ENCODE assay signal across 9 mouse cellular contexts in the genomic region with DNA sequence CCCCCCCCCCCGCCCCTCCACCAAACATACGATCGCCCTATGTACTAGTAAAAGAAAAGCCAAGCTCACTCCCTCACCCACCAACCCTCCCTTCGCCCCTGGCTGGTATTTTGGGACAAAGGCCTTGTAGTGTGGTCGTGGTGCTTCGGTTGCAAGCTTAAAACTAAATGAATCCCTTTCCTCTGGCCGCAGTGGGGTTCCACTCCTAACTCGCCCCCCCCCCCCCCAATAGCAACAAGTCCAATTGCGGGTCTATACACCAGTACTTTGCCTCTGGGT. TPM values are rescaled to one million over a fixed set of nuclear protein-coding genes. Genes with fewer than 3 reads are reported as not detected.
DNase-seq lines count a peak whose midpoint lies in the region; ATAC-seq and TF ChIP-seq lines count a peak whose summit lies in the region.
"Had no signal": no experiment of that assay in that cellular context is flagged by ENCODE, and none has a peak within 500 bp of the region (broad histone marks: within the 10 kb centered on the region; RNA-seq: fewer than 3 reads in every experiment).

No protein-coding gene starts in this region.

- peaks cover 12% of the 10 kb centered on the region for H3K36me3 ChIP-seq in heart, embryonic 16.5 days (ENCODE audit: control insufficient read depth, insufficient read depth)
- peaks cover 0 to 58% of the 10 kb centered on the region in 2 experiments; a peak in 2 of 4 replicates for H3K36me3 ChIP-seq in MEL (ENCODE audit: control insufficient read depth in 1 of 2, insufficient read depth in 2 of 2, low read length in 2 of 2)
- H3K36me3 ChIP-seq in hindbrain, embryonic 10.5 days, result peaks cover 38% of the 10 kb centered on the region
- H3K36me3 ChIP-seq in midbrain, embryonic 11.5 days (ENCODE audit: control insufficient read depth, insufficient read depth, low read length), result no peaks in the 10 kb centered on the region; the same call in 1 of the 2 replicates

- DNase-seq in heart, adult 9 months (ENCODE audit: low spot score in 2 of 2), result no peak
- DNase-seq in MEL (ENCODE audit: low read depth, low spot score), result peak; percentile 51
- DNase-seq in hindbrain, embryonic 10.5 days (ENCODE audit: low spot score), result no peak
- no peak for DNase-seq in midbrain, embryonic 11.5 days (ENCODE audit: low spot score, missing footprints)
- DNase-seq in ovary, adult 18-20 months (ENCODE audit: low spot score), result no peak
- no peak for DNase-seq in cerebellum, adult 9-11 months
- DNase-seq in frontal cortex, postnatal 14 days (ENCODE audit: low spot score in 2 of 2), result no peak

- H3K4me1 ChIP-seq in heart, embryonic 16.5 days (ENCODE audit: control insufficient read depth, insufficient read depth, low read length), result peaks cover 43% of the 10 kb centered on the region
- peaks cover 20 to 67% of the 10 kb centered on the region in 2 experiments for H3K4me1 ChIP-seq in MEL (ENCODE audit: control insufficient read depth in 1 of 2, insufficient read depth in 2 of 2, low read length in 2 of 2)
- H3K4me1 ChIP-seq in hindbrain, embryonic 10.5 days (replicated peaks), result peaks cover 50% of the 10 kb centered on the region
- H3K4me1 ChIP-seq in midbrain, embryonic 11.5 days (ENCODE audit: control insufficient read depth, insufficient read depth, low read length), result peaks cover 37% of the 10 kb centered on the region

- peak overlapping the region; percentile 98 for H3K27ac ChIP-seq in heart, embryonic 16.5 days (ENCODE audit: low read length)
- peak overlapping the region; percentile 98 for H3K27ac ChIP-seq in MEL (ENCODE audit: control insufficient read depth, low read depth, low read length)
- peak overlapping the region; percentile 90 for H3K27ac ChIP-seq in hindbrain, embryonic 10.5 days
- peak overlapping the region; percentile 97 for H3K27ac ChIP-seq in midbrain, embryonic 11.5 days (ENCODE audit: low read depth, low read length)

- peak overlapping the region; percentile 75 for H3K4me3 ChIP-seq in heart, embryonic 16.5 days (ENCODE audit: low read length)
- H3K4me3 ChIP-seq in MEL (ENCODE audit: control insufficient read depth in 1 of 2, insufficient read depth in 1 of 2, low read depth in 2 of 2, low read length in 2 of 2), result peak overlapping the region; percentile 86 to 96
- H3K4me3 ChIP-seq in hindbrain, embryonic 10.5 days, result peak overlapping the region; percentile 66
- peak overlapping the region; percentile 78 for H3K4me3 ChIP-seq in midbrain, embryonic 11.5 days (ENCODE audit: low read depth, low read length)

- H3K9ac ChIP-seq in heart, embryonic 16.5 days (ENCODE audit: low read length), result peak overlapping the region; percentile 90
- H3K9ac ChIP-seq in MEL (ENCODE audit: control insufficient read depth, low read depth, low read length, poor library complexity, severe bottlenecking), result peak overlapping the region; percentile 92
- peak overlapping the region; percentile 87 for H3K9ac ChIP-seq in midbrain, embryonic 11.5 days (ENCODE audit: low read length)

- ATAC-seq in heart, embryonic 16.5 days (replicated peaks; ENCODE audit: extremely low read depth, insufficient read depth, low FRiP score), result no peak
- ATAC-seq in midbrain, embryonic 11.5 days (ENCODE audit: low FRiP score), result no peak
- ATAC-seq: Patski had no signal

- H3K27me3 ChIP-seq in heart, embryonic 16.5 days (ENCODE audit: control insufficient read depth, insufficient read depth, low read length), result no peaks in the 10 kb centered on the region
- no peaks in the 10 kb centered on the region for H3K27me3 ChIP-seq in MEL (ENCODE audit: control insufficient read depth in 1 of 2, insufficient read depth in 2 of 2, low read length in 2 of 2)
- no peaks in the 10 kb centered on the region for H3K27me3 ChIP-seq in hindbrain, embryonic 10.5 days (ENCODE audit: insufficient read depth, poor library complexity, severe bottlenecking)
- H3K27me3 ChIP-seq in midbrain, embryonic 11.5 days (ENCODE audit: control insufficient read depth, insufficient read depth, low read length), result no peaks in the 10 kb centered on the region
- H3K27me3 ChIP-seq: Patski had no signal

- TF ChIP-seq POLR2A in MEL (IDR thresholded peaks at IDR 0.05; ENCODE audit: control insufficient read depth in 1 of 2, insufficient read depth in 1 of 2, low read depth in 1 of 2, low read length in 2 of 2, poor library complexity in 1 of 2), result no peak

- no peak for TF ChIP-seq EP300 in MEL (IDR thresholded peaks at IDR 0.05; ENCODE audit: low read depth in 1 of 2, low read length in 2 of 2)

- TF ChIP-seq RAD21 in MEL (IDR thresholded peaks at IDR 0.05; ENCODE audit: low read depth, low read length), result no peak

- WGBS in heart, embryonic 16.5 days, result 2% methylated on average over 6 of the region's 9 CpGs
- 1% methylated on average over 9 of the region's 9 CpGs for WGBS in hindbrain, embryonic 10.5 days
- WGBS in midbrain, embryonic 11.5 days, result 0% methylated on average over 9 of the region's 9 CpGs

- no peak for TF ChIP-seq CTCF in MEL (IDR thresholded peaks at IDR 0.05 in 2 of 3, conservative IDR thresholded peaks at IDR 0.05 in 1 of 3; ENCODE audit: control insufficient read depth in 1 of 3, insufficient read depth in 1 of 3, low read depth in 2 of 3, low read length in 3 of 3, poor library complexity in 1 of 3, severe bottlenecking in 1 of 3)

- peak overlapping the region; percentile 91 for H3K4me2 ChIP-seq in heart, embryonic 16.5 days (ENCODE audit: low read depth, low read length)
- H3K4me2 ChIP-seq in midbrain, embryonic 11.5 days, result peak overlapping the region; percentile 86

- peaks cover 28% of the 10 kb centered on the region for H3K79me2 ChIP-seq in MEL (ENCODE audit: control insufficient read depth, insufficient read depth, low read length, poor library complexity)

- no peaks in the 10 kb centered on the region for H3K9me3 ChIP-seq in heart, embryonic 16.5 days (replicated peaks; ENCODE audit: control insufficient read depth, low read length)
- H3K9me3 ChIP-seq in MEL (replicated peaks; ENCODE audit: insufficient read depth, low read length), result no peaks in the 10 kb centered on the region
- H3K9me3 ChIP-seq in hindbrain, embryonic 10.5 days, result no peaks in the 10 kb centered on the region
- no peaks in the 10 kb centered on the region for H3K9me3 ChIP-seq in midbrain, embryonic 11.5 days (ENCODE audit: control insufficient read depth, low read length)

TF ChIP-seq in MEL, 35 proteins besides CTCF, POLR2A, EP300 and RAD21:
- TF ChIP-seq CHD2 (IDR thresholded peaks at IDR 0.05; ENCODE audit: low read length), result no peak
- no peak for TF ChIP-seq SMC3 (IDR thresholded peaks at IDR 0.05; ENCODE audit: low read depth, low read length)
- no peak for TF ChIP-seq POLR2AphosphoS5 (IDR thresholded peaks at IDR 0.05; ENCODE audit: borderline replicate concordance, low read depth, low read length)
- TF ChIP-seq CHD1 (IDR thresholded peaks at IDR 0.05; ENCODE audit: low read depth, low read length), result no peak; the same call in 1 of the 2 replicates
- TF ChIP-seq GATA1 (IDR thresholded peaks at IDR 0.05; ENCODE audit: low read depth, low read length), result no peak
- no peak for TF ChIP-seq MXI1 (IDR thresholded peaks at IDR 0.05; ENCODE audit: low read depth, low read length)
- TF ChIP-seq MYB (IDR thresholded peaks at IDR 0.05; ENCODE audit: low read depth, low read length), result no peak

RNA-seq across cellular contexts. Expression of a gene that starts 16.4 kb away (rescaled TPM):
- 22.9 and 23.3 TPM in 2 replicates for polyA plus RNA-seq in heart, embryonic 16.5 days (2015; fragmentation: Nextera tagmentation; extraction: Ambion mirVana)
- 60.2 and 69.3 TPM in 2 replicates for total RNA-seq in MEL (2012; rRNA removed)
- polyA plus RNA-seq in MEL (2012; ENCODE audit: insufficient read depth in 1 of 2, insufficient read length in 2 of 2, low read depth in 1 of 2, low replicate concordance in 2 of 2, missing spikeins in 1 of 2), result 10 to 100 TPM in 1 of 2 experiments, not detected in 1; 85.4 TPM
- polyA plus RNA-seq in hindbrain, embryonic 10.5 days (2016; fragmentation: Nextera tagmentation; extraction: Ambion mirVana), result 39.0 and 40.6 TPM in 2 replicates
- 29.6 and 30.4 TPM in 2 replicates for polyA plus RNA-seq in midbrain, embryonic 11.5 days (2014; fragmentation: Nextera tagmentation; extraction: Ambion mirVana)

RNA-seq across cellular contexts. Expression of a gene that starts 16.5 kb away (rescaled TPM):
- 30.5 and 34.9 TPM in 2 replicates for polyA plus RNA-seq in heart, embryonic 16.5 days (2015; fragmentation: Nextera tagmentation; extraction: Ambion mirVana)
- total RNA-seq in MEL (2012; rRNA removed), result 45.9 and 62.6 TPM in 2 replicates
- polyA plus RNA-seq in MEL (2012; ENCODE audit: insufficient read depth in 1 of 2, insufficient read length in 2 of 2, low read depth in 1 of 2, low replicate concordance in 2 of 2, missing spikeins in 1 of 2), result 10 to 100 TPM in 1 of 2 experiments, not detected in 1; 45.7 TPM
- 41.2 and 45.9 TPM in 2 replicates for polyA plus RNA-seq in hindbrain, embryonic 10.5 days (2016; fragmentation: Nextera tagmentation; extraction: Ambion mirVana)
- polyA plus RNA-seq in midbrain, embryonic 11.5 days (2014; fragmentation: Nextera tagmentation; extraction: Ambion mirVana), result 39.0 and 41.2 TPM in 2 replicates

RNA-seq across cellular contexts. Expression of a gene that starts 16.5 kb away (rescaled TPM):
- 0.82 and 1.0 TPM in 2 replicates for polyA plus RNA-seq in heart, embryonic 16.5 days (2015; fragmentation: Nextera tagmentation; extraction: Ambion mirVana)
- 1.1 and 2.9 TPM in 2 replicates for total RNA-seq in MEL (2012; rRNA removed)
- polyA plus RNA-seq in MEL (2012; ENCODE audit: insufficient read depth in 1 of 2, insufficient read length in 2 of 2, low read depth in 1 of 2, low replicate concordance in 2 of 2, missing spikeins in 1 of 2), result 1 to 10 TPM in 1 of 2 experiments, not detected in 1; 1.9 TPM
- polyA plus RNA-seq in hindbrain, embryonic 10.5 days (2016; fragmentation: Nextera tagmentation; extraction: Ambion mirVana), result 1.9 and 2.1 TPM in 2 replicates
- 1.4 and 1.8 TPM in 2 replicates for polyA plus RNA-seq in midbrain, embryonic 11.5 days (2014; fragmentation: Nextera tagmentation; extraction: Ambion mirVana)

RNA-seq across cellular contexts. Expression of a gene that starts 35.6 kb away (rescaled TPM):
- polyA plus RNA-seq in heart, embryonic 16.5 days (2015; fragmentation: Nextera tagmentation; extraction: Ambion mirVana), result 2.1 and 3.1 TPM in 2 replicates
- 5.2 and 5.5 TPM in 2 replicates for total RNA-seq in MEL (2012; rRNA removed)
- polyA plus RNA-seq in MEL (2012; ENCODE audit: insufficient read depth in 1 of 2, insufficient read length in 2 of 2, low read depth in 1 of 2, low replicate concordance in 2 of 2, missing spikeins in 1 of 2), result 10 to 100 TPM in 1 of 2 experiments, not detected in 1; 16.1 TPM
- 6.7 and 8.4 TPM in 2 replicates for polyA plus RNA-seq in hindbrain, embryonic 10.5 days (2016; fragmentation: Nextera tagmentation; extraction: Ambion mirVana)
- 6.3 and 8.0 TPM in 2 replicates for polyA plus RNA-seq in midbrain, embryonic 11.5 days (2014; fragmentation: Nextera tagmentation; extraction: Ambion mirVana)
